Mouse (Mus musculus) heart, postnatal 0 days (tissue): ENCODE results near the gene Neurl2.

Source experiments
- CTCF ChIP-seq: IDR thresholded peaks from 2 replicates; pipeline ENCODE4 v1.5.1; 2016; ENCODE audit warnings: antibody characterized with exemption, control low read depth, low read depth
- EP300 ChIP-seq: IDR thresholded peaks from 2 replicates; pipeline ENCODE4 v1.6.1; 2016; ENCODE audit warnings: antibody characterized with exemption, low read depth

DNA sequence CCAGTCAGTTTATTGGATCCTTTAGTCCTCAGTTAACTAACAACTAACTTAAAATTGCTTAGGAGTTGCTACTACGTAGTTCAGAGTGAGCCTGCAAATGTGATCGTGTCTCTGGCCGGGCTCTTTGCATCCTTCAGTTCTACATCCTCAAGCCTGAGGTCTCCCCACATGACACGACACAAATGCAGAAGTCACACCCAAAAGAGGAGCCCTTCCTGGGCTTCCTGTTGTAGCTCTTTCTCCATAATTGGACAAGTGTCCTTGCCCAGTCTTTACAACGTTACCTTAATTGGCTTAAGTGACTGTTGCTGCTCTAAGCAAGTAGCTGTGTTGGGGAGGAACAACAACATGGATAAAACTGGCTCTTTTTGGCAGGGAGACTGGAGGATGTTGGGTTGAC lies 17.9 kb downstream of the Neurl2 start:
- TF ChIP-seq EP300 (no peak), CTCF (no peak)
